Mouse (Mus musculus): ENCODE measurements at regions not wholly inside any gene's neighbourhood (a gene's known extent, or its start where the extent isn't known, plus 50 kb on each side); places are given as distances from the start of the nearest gene placed in this dataset.

- no peaks in the 10 kb centered on the region for H3K4me1 ChIP-seq (ENCODE audit: control insufficient read depth, insufficient read depth, low read length)
- no peak overlapping the region for H3K4me3 ChIP-seq (ENCODE audit: low read depth, low read length)
- ATAC-seq (ENCODE audit: insufficient number of reproducible peaks, low FRiP score, low TSS enrichment, low read depth), result no peak
- no peak overlapping the region for H3K4me2 ChIP-seq (ENCODE audit: low read depth, severe bottlenecking)
- no peak overlapping the region for H3K9ac ChIP-seq (ENCODE audit: low read length)
- H3K27ac ChIP-seq (replicated peaks; ENCODE audit: low read depth, low read length), result no peak overlapping the region
- no peaks in the 10 kb centered on the region for H3K27me3 ChIP-seq (ENCODE audit: control insufficient read depth, insufficient read depth, low read length)
- DNase-seq (ENCODE audit: low spot score), result no peak
- H3K9me3 ChIP-seq (ENCODE audit: control insufficient read depth, low read length), result no peaks in the 10 kb centered on the region
- no peaks in the 10 kb centered on the region for H3K36me3 ChIP-seq (ENCODE audit: control insufficient read depth, insufficient read depth, low read length)
- WGBS, result 76% methylated on average over 4 of the region's 4 CpGs
Measured at GRCm38 (mm10) chr10:74854991-74855664, 111.8 kb upstream of the Gnaz start.
